Mouse (Mus musculus) kidney, postnatal 0 days (tissue): ENCODE data around the gene Usp46. TPM values are rescaled to one million over a fixed set of nuclear protein-coding genes. Genes with fewer than 3 reads are reported as not detected.

Experiments
- ATAC-seq: fragments of 200-750 bp; cut with Nextera tagmentation; replicated peaks from 2 replicates; pipeline ENCODE4 v1.8.0; 2017; ENCODE audit warnings: low read depth, moderate number of reproducible peaks, moderate TSS enrichment, moderate library complexity; ENCODE audit not compliant: low FRiP score
- DNase-seq: peaks from one replicate; pipeline ENCODE4 v3.0.0-alpha.2; 2016; ENCODE audit warnings: low spot score
- H3K27ac ChIP-seq: fragments of 300-500 bp; sonication (generic); 2 replicates; pipeline ENCODE4 v1.5.1; 2014; ENCODE audit warnings: mild to moderate bottlenecking
- H3K27me3 ChIP-seq: fragments of 300-500 bp; sonication (generic); 2 replicates; pipeline ENCODE4 v1.6.1; 2014; ENCODE audit warnings: low read length, mixed read lengths; ENCODE audit not compliant: insufficient read depth
- H3K36me3 ChIP-seq: fragments of 300-500 bp; sonication (generic); 2 replicates; pipeline ENCODE4 v1.6.1; 2014; ENCODE audit warnings: low read length, mixed read lengths; ENCODE audit not compliant: insufficient read depth
- H3K4me1 ChIP-seq: fragments of 300-500 bp; sonication (generic); replicated peaks from 2 replicates; pipeline ENCODE4 v1.6.1; 2014; ENCODE audit warnings: antibody characterized with exemption, low read length, mixed read lengths; ENCODE audit not compliant: insufficient read depth
- H3K4me2 ChIP-seq: fragments of 300-500 bp; sonication (generic); 2 replicates; pipeline ENCODE4 v1.6.1; 2014; ENCODE audit warnings: mild to moderate bottlenecking, low read length, moderate library complexity, mixed read lengths
- H3K4me3 ChIP-seq: fragments of 300-500 bp; sonication (generic); replicated peaks from 2 replicates; pipeline ENCODE4 v1.5.1; 2014; ENCODE audit warnings: low read depth, low read length
- H3K9ac ChIP-seq: fragments of 300-500 bp; sonication (generic); 2 replicates; pipeline ENCODE4 v1.6.1; 2014; ENCODE audit warnings: low read depth, low read length
- H3K9me3 ChIP-seq: fragments of 300-500 bp; sonication (generic); replicated peaks from 2 replicates; pipeline ENCODE4 v1.6.1; 2016; ENCODE audit warnings: low read length, inconsistent platforms, mixed read lengths
- CTCF ChIP-seq: IDR thresholded peaks from 2 replicates; pipeline ENCODE4 v1.5.1; 2016; ENCODE audit warnings: antibody characterized with exemption, low read depth, mild to moderate bottlenecking, moderate library complexity
- WGBS: fragments of 180-500 bp; shearing (Covaris S2); extraction: QIAGEN DNeasy Blood & Tissue Kit; methylation state at CpG from one replicate; pipeline ENCODE4 v1.1.7; 2014; 5-methylcytosine and 5-hydroxymethylcytosine counted together
- polyA plus RNA-seq: library from polyadenylated mRNA; unstranded; fragments of >200 nt; fragmentation: Nextera tagmentation; extraction: Ambion mirVana; gene quantifications from 2 replicates; pipeline ENCODE4 v1.2.1, GENCODE M21; 2015

The Usp46 gene
- polyA plus RNA-seq, 1 experiment from 2014 or later: 21.3 TPM

- 0 out of 2 replicates have a peak, but pooled peaks cover 6% of the 10 kb centered on the region for H3K4me1 ChIP-seq
- 84% methylated on average over 8 of the region's 8 CpGs for WGBS
- H3K4me3 ChIP-seq: no peak overlapping the region
- DNase-seq (no peak), ATAC-seq (no peak)
- H3K9ac ChIP-seq: no peak overlapping the region
- no peaks in the 10 kb centered on the region for H3K9me3 ChIP-seq
- H3K27ac ChIP-seq: peak overlapping the region; percentile 31; the same call in 1 of the 2 replicates
- no peak overlapping the region for H3K4me2 ChIP-seq
- TF ChIP-seq CTCF: no peak
- H3K36me3 ChIP-seq: peaks cover 19% of the 10 kb centered on the region
- H3K27me3 ChIP-seq: no peaks in the 10 kb centered on the region
These were observed 49.2 kb downstream of the Usp46 start for GRCm38 (mm10) chr5:74018870-74019565.

GRCm38 (mm10) chr5:74017488-74017887 is 50.7 kb downstream of the Usp46 start:
- H3K27ac ChIP-seq: no peak overlapping the region
- H3K4me3 ChIP-seq: no peak overlapping the region
- DNase-seq: peak; percentile 27
- H3K27me3 ChIP-seq: no peaks in the 10 kb centered on the region
- no peak; the same call in 1 of the 2 replicates for ATAC-seq
- no peak for TF ChIP-seq CTCF
- 69% methylated on average over 5 of the region's 5 CpGs for WGBS
- H3K4me2 ChIP-seq: no peak overlapping the region
- H3K9me3 ChIP-seq: no peaks in the 10 kb centered on the region
- H3K4me1 ChIP-seq: 0 out of 2 replicates have a peak, but pooled peaks cover 6% of the 10 kb centered on the region
- no peak overlapping the region for H3K9ac ChIP-seq
- H3K36me3 ChIP-seq: peaks cover 19% of the 10 kb centered on the region

- Histone ChIP-seq H3K4me2 (no peak overlapping the region), H3K4me3 (no peak overlapping the region), H3K4me1 (no peaks in the 10 kb centered on the region), H3K27ac (no peak overlapping the region), H3K9me3 (no peaks in the 10 kb centered on the region), H3K9ac (no peak overlapping the region), H3K27me3 (no peaks in the 10 kb centered on the region), H3K36me3 (peaks cover 18% of the 10 kb centered on the region)
- 53% methylated on average over 10 of the region's 10 CpGs for WGBS
- DNase-seq (peak; percentile 71), ATAC-seq (peak; percentile 88)
- TF ChIP-seq CTCF: no peak
These were observed 56.6 kb downstream of the Usp46 start for GRCm38 (mm10) chr5:74011629-74012028.

DNA sequence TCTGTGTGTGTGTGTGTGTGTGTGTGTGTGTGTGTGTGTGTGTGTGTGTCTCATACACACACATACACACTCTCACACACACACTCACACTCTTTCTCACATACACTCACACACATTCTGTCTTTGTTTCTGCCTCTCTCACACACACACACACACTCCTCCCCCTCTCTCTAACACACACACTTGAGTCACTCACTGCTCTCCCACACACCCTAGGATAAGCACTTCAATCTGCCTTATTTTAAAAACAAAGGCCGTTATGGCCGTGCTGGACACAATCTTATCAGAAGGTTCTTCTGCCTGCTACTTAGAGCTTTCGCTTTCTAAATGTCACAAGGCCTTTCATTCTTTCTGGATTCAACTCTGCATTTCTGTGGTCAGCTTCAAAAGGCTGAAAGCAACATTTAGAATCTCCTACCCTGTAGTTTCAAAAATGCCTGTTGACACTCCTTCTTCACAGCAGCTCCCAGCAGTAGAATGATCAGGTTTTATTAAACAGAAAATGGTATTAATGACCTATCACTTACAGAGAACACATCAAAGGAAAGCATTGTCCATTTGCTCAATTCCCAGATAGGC is 60.6 kb downstream of the Usp46 start:
- no peak for DNase-seq
- Histone ChIP-seq H3K4me1 (no peaks in the 10 kb centered on the region), H3K36me3 (peaks cover 19% of the 10 kb centered on the region), H3K27ac (no peak overlapping the region), H3K4me3 (no peak overlapping the region), H3K9ac (no peak overlapping the region), H3K27me3 (no peaks in the 10 kb centered on the region), H3K9me3 (no peaks in the 10 kb centered on the region), H3K4me2 (no peak overlapping the region)
- TF ChIP-seq CTCF: no peak
- ATAC-seq: no peak
- WGBS: 59% methylated on average over 3 of the region's 3 CpGs

GRCm38 (mm10) chr5:74005936-74006335 is 62.3 kb downstream of the Usp46 start:
- no peaks in the 10 kb centered on the region for H3K4me1 ChIP-seq
- ATAC-seq: no peak
- DNase-seq: no peak
- no peaks in the 10 kb centered on the region for H3K27me3 ChIP-seq
- no peak overlapping the region for H3K4me3 ChIP-seq
- no peak overlapping the region for H3K4me2 ChIP-seq
- no peaks in the 10 kb centered on the region for H3K9me3 ChIP-seq
- no peak overlapping the region for H3K9ac ChIP-seq
- 96% methylated on average over 2 of the region's 2 CpGs for WGBS
- TF ChIP-seq CTCF: no peak
- H3K36me3 ChIP-seq: peaks cover 27% of the 10 kb centered on the region
- no peak overlapping the region for H3K27ac ChIP-seq

DNA sequence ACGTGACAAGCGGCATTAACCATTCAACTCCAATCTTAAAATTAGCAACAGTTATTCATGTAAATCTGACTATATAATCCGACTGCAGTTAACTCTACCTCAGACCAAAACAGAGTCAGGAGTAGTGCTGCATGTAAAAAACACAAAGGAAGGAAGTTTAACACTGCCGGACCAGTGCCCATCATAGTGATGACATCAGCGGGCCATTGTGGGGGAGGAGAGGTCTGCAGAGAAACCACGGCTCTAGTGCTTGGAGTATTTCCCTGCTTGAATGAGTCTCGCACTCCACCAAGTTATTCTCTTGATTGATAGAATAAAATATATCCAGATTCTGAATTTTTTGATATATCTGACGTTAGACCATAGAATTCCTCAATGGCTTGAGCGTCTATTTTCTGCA is 66.5 kb downstream of the Usp46 start:
- H3K36me3 ChIP-seq: peaks cover 33% of the 10 kb centered on the region
- no peak for ATAC-seq
- H3K9ac ChIP-seq: no peak overlapping the region
- H3K4me1 ChIP-seq: no peaks in the 10 kb centered on the region
- WGBS: 61% methylated on average over 9 of the region's 9 CpGs
- H3K27me3 ChIP-seq: no peaks in the 10 kb centered on the region
- H3K9me3 ChIP-seq: no peaks in the 10 kb centered on the region
- H3K4me2 ChIP-seq: no peak overlapping the region
- H3K27ac ChIP-seq: no peak overlapping the region
- no peak overlapping the region for H3K4me3 ChIP-seq
- DNase-seq: no peak
- no peak for TF ChIP-seq CTCF
